Mouse (Mus musculus) neural tube, embryonic 10.5 days (tissue): ENCODE measurements around the gene Gm11559.
"Not testable (repeated sequence)": the region's sequence is repeated elsewhere in the genome, so short reads cannot be mapped to it uniquely, and the experiment has no call there.

Experiments used
- DNase-seq: peaks from one replicate; pipeline ENCODE4 v3.0.0-alpha.2; 2017; ENCODE audit warnings: low spot score; ENCODE audit errors: extremely low spot score

The Gm11559 gene

GRCm38 (mm10) chr11:99864176-99864575 lies at the start of gene Gm11559:
Gm11559 (plus strand) TSS chr11:99864476.
- DNase-seq, result not testable (repeated sequence)

DNA sequence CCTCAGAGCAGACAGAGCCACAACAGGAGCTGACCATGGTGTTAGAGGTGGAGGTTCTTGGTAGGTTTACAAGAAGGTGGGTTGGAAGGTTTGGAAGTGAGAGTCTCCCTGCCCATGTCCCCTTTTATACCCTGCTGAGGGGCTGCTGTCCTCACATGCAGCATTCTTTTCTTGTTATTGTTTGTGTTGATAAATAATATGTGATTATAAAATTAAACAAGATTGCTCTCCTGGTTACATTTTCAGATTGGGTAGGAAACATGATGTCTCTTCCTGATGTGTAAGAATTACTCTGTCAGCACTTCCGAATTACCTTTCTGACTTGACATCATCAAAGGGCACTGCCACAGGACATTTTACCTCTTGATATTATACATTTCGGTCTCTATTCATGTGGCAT lies 48.7 kb upstream of the Gm11559 start, which contains the start of gene Gm11564:
TSS of gene Gm11564 (minus strand) at position 101 of the 400 bp plus-strand sequence.
- not testable (repeated sequence) for DNase-seq

GRCm38 (mm10) chr11:99837966-99838365 lies 26.3 kb upstream of the Gm11559 start, which contains the start of gene 2300003K06Rik:
2300003K06Rik (minus strand) TSS chr11:99838066.
- DNase-seq, result no peak

DNA sequence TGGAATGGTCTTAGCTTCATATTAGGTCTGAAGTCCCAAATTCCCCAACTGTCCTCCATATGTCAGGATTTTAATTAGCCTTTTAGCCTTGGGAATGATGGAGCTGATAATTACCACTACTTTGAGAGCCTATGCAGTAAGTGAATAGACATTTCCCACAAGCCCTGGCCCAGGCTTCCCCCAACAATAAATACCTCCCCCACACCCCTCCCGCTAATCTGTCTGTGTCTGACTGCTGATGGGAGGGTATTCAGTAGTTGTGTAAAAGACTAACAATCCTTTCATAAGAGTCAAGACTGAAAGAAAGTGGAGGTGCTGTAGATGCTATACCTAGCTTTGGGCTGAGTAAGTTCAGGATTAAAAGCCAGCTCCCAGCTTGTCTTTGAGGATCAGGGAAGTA lies 22.1 kb upstream of the Gm11559 start:
- DNase-seq, result no peak

DNA sequence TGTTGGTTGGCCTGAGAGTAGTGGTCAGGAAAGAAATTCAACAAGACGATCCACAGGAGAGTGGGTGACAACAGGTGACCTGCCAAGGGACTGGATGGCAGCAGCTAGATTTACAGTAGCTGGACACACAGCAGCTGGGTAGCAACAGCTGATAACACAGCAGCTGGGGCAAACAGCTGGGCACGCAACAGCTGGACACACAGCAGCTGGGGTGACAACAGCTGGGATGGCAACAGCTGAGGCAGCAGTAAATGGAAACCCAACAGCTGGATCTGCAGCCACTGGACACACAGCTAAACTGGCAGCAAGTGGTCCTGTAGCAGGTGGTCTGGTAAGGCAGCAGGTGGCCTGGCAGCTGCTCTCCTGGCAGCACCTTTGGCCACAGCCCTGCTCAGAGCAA lies 17.5 kb upstream of the Gm11559 start:
- no peak for DNase-seq

- no peak for DNase-seq
Measured at GRCm38 (mm10) chr11:99851508-99851907, 12.8 kb upstream of the Gm11559 start, which contains the start of gene Krtap4-16. Krtap4-16 (minus strand) TSS chr11:99851608.

- DNase-seq, result peak; percentile 18
Measured at GRCm38 (mm10) chr11:99854121-99854520, 10.2 kb upstream of the Gm11559 start.

- no peak for DNase-seq
Measured at GRCm38 (mm10) chr11:99857617-99858016, 6.7 kb upstream of the Gm11559 start, which contains the start of gene Gm11568. Gm11568 (plus strand) TSS chr11:99857917.

DNA sequence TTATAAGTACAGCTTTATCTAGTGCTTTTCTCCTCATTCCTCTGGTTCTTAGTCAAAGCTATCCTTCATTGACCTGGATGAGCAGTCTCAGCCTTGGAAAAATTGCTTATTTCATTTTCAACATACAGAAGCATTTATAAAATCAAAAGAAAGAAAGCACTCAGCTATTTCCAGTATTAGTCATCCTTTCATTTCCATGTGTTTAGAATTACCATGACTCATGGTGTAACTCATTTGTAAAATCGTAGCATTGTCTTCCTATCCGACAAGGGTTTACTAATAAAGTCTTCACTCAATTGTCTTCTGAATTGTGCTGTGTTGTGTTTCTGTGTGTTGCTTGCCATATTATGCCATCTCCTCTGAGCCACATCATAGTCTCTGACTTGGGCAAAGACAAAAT lies 5.5 kb upstream of the Gm11559 start:
- no peak for DNase-seq

- not testable (repeated sequence) for DNase-seq
Measured at GRCm38 (mm10) chr11:99873089-99873488, 8.8 kb downstream of the Gm11559 start, which contains the start of gene Krtap9-1. Krtap9-1 (plus strand) TSS chr11:99873389.

GRCm38 (mm10) chr11:99878887-99879286 lies 14.6 kb downstream of the Gm11559 start, which contains the start of gene Gm11567:
Gm11567 (plus strand) TSS chr11:99879187.
- DNase-seq, result not testable (repeated sequence)

- no peak for DNase-seq
Measured at GRCm38 (mm10) chr11:99907620-99908019, 43.3 kb downstream of the Gm11559 start, which contains the start of gene Krtap31-1. Krtap31-1 (plus strand) TSS chr11:99907920.

DNA sequence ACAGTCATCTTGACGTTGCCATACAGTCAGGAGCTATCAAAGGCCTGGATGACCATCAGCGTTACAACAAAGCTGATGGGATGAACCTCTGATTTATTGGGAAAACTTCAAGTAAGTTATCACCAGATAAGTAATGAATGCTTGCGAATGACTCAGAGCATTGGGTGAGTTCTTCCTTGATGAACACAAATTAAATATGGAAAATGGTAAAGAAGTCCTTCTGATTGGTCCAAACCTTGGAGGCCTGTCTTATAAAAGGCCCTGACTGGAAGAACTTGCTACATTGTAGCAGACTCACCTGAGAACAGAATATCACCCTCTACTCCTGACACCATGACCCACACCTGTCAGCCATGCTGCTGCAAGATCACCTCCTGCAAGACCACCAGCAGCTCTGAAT lies 50.2 kb downstream of the Gm11559 start, which contains the start of gene Gm11565:
TSS of gene Gm11565 (plus strand) at position 301 of the 400 bp plus-strand sequence.
- no peak for DNase-seq
